Mouse (Mus musculus): ENCODE measurements at regions not wholly inside any gene's neighbourhood (a gene's known extent, or its start where the extent isn't known, plus 50 kb on each side); places are given as distances from the start of the nearest gene placed in this dataset.

DNA sequence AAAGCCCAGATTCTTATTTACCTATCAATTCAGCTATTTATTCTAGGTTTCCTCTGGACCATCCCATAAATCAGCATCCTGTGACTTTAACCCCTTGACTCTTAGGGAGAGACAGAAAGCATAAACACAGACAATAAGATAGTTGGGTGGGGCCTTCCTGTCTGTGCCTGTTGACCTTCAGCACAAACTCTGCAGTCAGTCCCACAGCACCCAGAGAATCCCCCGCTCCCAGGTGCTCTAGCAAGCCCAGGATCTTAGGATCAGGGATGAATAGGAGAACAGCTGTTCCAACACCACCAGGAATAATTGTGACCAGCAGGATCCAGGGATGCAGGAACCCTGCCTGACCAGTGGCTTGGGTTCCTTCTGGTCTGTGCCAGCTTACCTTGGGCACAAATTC, 107.8 kb downstream of the Basp1 start:
- peak; percentile 83 for DNase-seq (ENCODE audit: low read depth, low spot score)

DNA sequence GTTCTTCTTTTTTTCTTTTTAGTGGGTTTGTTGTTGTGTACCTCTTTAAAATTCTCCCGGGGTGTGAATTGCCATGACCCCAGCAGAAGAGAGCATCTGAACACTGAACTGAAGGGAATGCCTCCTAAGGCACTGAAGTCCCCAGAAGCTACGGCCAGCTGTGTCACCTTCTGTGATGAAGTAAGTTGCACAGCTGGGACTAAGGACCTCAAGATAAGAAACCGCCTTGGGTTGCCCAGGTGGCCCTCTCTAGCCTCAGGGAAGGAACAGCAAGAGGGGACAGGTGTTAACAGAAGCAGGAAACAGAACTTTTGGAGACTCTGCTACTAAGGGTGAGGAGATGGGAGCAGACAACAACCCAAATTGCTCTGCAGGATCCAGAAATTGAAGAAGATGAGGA, 110.2 kb downstream of the Basp1 start:
- DNase-seq (ENCODE audit: low read depth, low spot score), result no peak

GRCm38 (mm10) chr15:25302671-25303294, 110.8 kb downstream of the Basp1 start:
- DNase-seq (ENCODE audit: low read depth, low spot score), result no peak

DNA sequence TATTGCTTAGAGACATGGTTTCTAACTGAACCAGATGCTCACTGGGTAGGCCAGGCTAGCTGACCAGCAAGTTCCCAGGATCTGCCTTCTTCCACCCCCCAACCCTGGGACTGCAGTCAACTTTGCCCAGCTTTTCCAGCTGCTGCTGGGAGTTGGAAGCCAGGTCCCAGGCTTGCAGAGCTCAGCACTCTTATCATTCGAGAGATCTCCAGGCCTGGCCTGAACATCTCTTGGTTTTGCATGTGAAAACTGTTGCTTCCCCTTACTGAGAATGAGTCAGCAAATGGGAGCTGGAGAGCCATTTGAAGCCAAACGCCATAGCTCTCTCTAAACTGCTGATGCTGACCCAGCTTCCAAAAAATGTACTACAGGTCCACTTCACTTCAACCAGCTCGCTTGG, 111.8 kb downstream of the Basp1 start:
- DNase-seq (ENCODE audit: low read depth, low spot score), result peak; percentile 28

GRCm38 (mm10) chr15:25297278-25297677, 116.3 kb downstream of the Basp1 start:
- no peak for DNase-seq (ENCODE audit: low read depth, low spot score)

GRCm38 (mm10) chr15:25296714-25297113, 116.8 kb downstream of the Basp1 start:
- no peak for DNase-seq (ENCODE audit: low read depth, low spot score)

DNA sequence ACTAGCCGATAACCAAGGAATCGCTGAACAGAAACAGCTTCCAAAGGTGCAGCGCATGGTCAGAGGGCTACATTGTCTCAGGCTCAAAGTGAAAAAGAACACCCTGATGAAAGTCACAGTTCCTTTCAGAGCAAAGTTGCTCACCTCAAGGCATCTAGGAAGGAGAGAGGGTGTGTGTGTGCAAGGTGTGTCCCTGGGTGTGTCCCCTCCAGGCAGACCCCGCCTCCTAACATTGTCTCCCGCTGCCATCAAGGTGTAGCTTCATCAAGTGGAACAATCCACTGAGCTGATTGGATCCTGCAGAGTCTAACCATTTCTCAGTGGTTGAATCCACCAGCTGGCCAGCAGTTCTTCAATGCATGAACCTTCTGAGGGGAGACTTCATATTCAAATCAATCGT, 117.8 kb downstream of the Basp1 start:
- DNase-seq (ENCODE audit: low read depth, low spot score), result peak; percentile 32

DNA sequence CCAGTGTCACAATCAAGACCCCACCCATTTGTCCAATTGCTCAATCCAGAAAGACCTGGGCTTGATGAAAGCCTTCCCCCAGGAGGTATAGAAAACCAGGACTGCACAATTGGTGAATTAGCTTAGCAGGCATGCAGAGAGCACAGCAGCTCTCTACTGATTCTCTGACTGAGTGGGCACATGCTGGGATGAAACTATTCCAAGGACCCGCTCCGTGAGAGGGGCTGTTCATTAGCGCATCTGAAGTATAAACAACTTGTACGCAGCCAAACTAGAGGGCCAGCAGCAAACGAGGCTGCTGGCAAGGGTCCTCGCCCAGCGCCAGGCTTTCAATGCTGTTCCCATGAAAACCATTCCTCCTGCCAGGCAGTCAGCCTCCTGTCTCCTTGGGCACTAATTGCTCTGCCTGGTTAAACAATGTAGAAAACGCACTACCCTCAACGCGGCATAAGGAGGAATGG, 122.3 kb downstream of the Basp1 start:
- DNase-seq (ENCODE audit: low read depth, low spot score), result peak; percentile 62

GRCm38 (mm10) chr15:25287850-25288249, 125.7 kb downstream of the Basp1 start:
- no peak for DNase-seq (ENCODE audit: low read depth, low spot score)

- no peak for DNase-seq (ENCODE audit: low read depth, low spot score)
These were observed 129.0 kb downstream of the Basp1 start for GRCm38 (mm10) chr15:25284354-25285199.

DNA sequence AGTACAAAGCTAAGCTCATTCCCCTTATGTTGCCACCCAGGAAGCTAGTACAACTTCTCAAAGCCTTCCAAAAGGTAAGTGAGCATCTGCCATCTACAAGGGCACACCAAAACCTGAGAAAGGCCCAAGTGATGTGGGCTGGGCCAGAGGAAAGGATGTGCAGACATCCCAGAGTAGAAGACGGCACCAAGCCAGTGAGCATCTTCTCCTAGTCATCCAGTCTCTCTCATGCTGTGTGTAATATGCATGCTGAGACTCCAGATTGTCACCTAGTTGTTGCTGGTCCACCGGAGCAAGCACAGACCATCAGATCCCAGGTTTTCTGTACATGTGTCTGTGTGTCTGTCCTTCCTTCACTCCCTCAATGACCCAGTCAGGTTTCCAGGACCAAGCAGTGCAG, 129.9 kb downstream of the Basp1 start:
- DNase-seq (ENCODE audit: low read depth, low spot score), result no peak

GRCm38 (mm10) chr15:25282346-25282745, 131.2 kb downstream of the Basp1 start:
- DNase-seq (ENCODE audit: low read depth, low spot score), result no peak

DNA sequence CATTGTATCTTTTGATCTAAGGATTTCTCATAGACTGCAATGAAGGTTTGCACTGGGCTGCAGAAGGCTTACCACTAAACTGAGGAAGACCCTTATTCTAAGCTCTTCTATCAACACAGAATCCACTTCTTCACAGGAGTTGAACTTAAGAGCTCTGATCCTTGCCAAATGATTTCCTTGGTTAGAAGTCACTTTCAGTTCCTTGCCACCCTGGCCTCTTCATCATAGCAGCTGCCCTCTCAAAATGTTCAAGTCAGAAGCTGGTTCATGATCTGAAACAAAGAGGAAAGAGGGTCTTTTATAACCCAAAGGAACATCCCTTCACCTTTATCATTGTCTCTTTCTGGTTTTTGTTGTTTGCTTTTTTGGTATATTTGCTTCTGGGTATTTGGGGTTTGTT, 131.6 kb downstream of the Basp1 start:
- no peak for DNase-seq (ENCODE audit: low read depth, low spot score)

DNA sequence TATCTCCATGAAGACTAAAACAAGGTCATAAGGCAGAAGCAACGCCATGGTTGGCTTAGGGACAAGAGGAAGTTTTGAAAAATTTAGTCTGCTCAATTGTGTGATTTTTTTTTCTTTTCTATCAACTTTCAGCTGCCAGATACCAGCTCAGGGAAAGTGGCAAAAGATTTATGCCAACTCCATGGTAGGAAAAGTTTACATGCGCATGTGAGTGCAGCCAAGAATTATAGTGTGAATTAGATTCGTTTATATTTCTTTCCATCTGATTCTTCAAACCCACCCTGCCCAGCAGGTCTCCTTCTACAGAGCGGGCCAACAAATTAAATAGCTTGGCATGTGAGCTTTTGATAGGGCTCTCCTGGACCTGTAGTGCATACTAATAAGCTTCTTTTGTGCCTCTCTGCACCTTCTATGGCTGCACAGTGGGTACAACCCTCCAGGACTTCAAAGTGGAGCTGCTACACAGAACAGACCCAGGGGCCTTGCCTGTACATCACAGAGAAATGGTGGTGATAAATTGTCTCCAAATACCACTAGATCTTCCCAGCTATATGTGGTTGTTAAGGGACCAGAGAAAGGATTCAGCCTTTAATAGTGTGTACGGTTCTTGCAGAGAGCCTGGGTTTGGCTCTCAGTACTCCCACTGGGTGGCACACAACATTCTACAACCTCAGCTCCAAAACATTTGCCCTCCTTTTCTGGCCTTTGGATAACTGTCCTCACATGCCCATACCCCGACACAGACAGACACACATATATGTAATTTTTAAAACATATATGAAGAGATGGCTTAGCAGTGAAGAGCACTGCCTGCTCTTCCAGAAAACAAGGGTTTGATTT, 135.0 kb downstream of the Basp1 start:
- no peak for DNase-seq (ENCODE audit: low read depth, low spot score)

- DNase-seq (ENCODE audit: low read depth, low spot score), result no peak
These were observed 137.3 kb downstream of the Basp1 start for GRCm38 (mm10) chr15:25276227-25276626.

DNA sequence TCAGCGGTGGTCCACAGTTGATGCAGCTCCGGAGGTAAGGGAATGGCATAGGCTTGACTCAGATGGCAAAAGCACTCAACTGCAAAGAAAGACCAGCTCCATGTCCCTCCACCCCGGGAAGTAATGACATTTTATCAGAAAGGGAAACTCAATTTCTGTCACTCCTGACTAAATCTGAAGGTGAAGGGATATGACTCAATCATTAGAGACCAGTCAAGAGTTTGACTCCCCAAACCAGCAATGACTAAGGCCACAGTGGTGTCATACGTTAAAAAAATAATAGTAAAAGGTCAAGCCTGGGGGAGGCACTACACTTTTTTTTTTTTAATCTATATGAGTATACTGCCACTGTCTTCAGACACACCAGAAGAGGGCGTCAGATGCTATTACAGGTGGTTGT, 141.7 kb downstream of the Basp1 start:
- DNase-seq (ENCODE audit: low read depth, low spot score), result no peak

DNA sequence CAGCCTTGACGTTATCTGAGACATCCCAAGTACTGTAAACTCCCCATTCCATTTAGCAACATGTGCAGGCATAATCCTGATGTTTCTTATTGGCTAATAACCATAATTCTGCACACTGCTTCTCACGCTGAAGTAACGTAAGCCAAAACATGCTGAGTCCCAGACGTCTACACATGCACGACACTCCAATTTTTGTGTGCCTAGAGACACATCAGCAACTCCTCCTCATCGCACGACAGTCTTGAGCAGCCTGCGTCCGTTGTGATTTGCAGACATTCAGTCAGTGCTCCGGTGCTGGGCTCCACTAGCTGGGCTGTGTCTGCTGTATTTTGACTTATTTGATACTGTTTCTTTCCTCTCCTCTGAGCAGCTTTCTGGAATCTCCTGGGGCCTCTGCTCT, 143.2 kb downstream of the Basp1 start:
- no peak for DNase-seq (ENCODE audit: low read depth, low spot score)

GRCm38 (mm10) chr15:25269345-25269996, 144.1 kb downstream of the Basp1 start:
- DNase-seq (ENCODE audit: low read depth, low spot score), result no peak

GRCm38 (mm10) chr15:25268436-25268835, 145.1 kb downstream of the Basp1 start:
- no peak for DNase-seq (ENCODE audit: low read depth, low spot score)

- no peak for DNase-seq (ENCODE audit: low read depth, low spot score)
These were observed 146.1 kb downstream of the Basp1 start for GRCm38 (mm10) chr15:25267509-25267908.

- no peak for DNase-seq (ENCODE audit: low read depth, low spot score)
These were observed 160.7 kb downstream of the Basp1 start for GRCm38 (mm10) chr15:25252648-25253567.
